Mouse (Mus musculus): Measurements from ENCODE around the gene Gm49325.

GRCm38 (mm10) chr10:77634452-77635231 is 28.6 kb downstream of the Gm49325 start:
- TF ChIP-seq CTCF (IDR thresholded peaks at IDR 0.05; ENCODE audit: extremely low read depth, insufficient read length, insufficient replicate concordance, low read depth, low read length) (no peak), POLR2A (IDR thresholded peaks at IDR 0.05; ENCODE audit: low read depth, low read length) (no peak)

All from small intestine, adult 2 months (tissue).